Mouse (Mus musculus) olfactory bulb, adult 2 months (tissue): Measurements from ENCODE around the gene Pxn. TPM values are rescaled to one million over a fixed set of nuclear protein-coding genes. Genes with fewer than 3 reads are reported as not detected.

Experiments
- H3K27ac ChIP-seq: fragments of 200-500 bp; 2 replicates; pipeline ENCODE4 v1.5.1; 2012; ENCODE audit warnings: low read depth, low read length; ENCODE audit not compliant: insufficient read depth
- H3K4me1 ChIP-seq: fragments of 200-500 bp; 2 replicates; pipeline ENCODE4 v1.6.1; 2012; ENCODE audit warnings: low read length; ENCODE audit not compliant: control insufficient read depth, insufficient read depth
- H3K4me3 ChIP-seq: fragments of 200-500 bp; 2 replicates; pipeline ENCODE4 v1.5.1; 2012; ENCODE audit warnings: mild to moderate bottlenecking, low read depth, low read length, moderate library complexity; ENCODE audit not compliant: insufficient read depth
- CTCF ChIP-seq: fragments of 200-500 bp; IDR thresholded peaks from 2 replicates; pipeline ENCODE4 v1.5.1; 2012; ENCODE audit warnings: low read depth, mild to moderate bottlenecking, low read length, moderate library complexity; ENCODE audit not compliant: insufficient read depth
- POLR2A ChIP-seq: fragments of 200-500 bp; IDR thresholded peaks from 2 replicates; pipeline ENCODE4 v1.6.1; 2012; ENCODE audit warnings: mild to moderate bottlenecking, low read depth, low read length, moderate library complexity; ENCODE audit not compliant: insufficient read depth
- WGBS: fragments of 180-500 bp; shearing (Covaris S2); methylation state at CpG from one replicate; pipeline ENCODE4 v1.1.7; 2018; 5-methylcytosine and 5-hydroxymethylcytosine counted together
- polyA plus RNA-seq: library from polyadenylated mRNA; stranded (reverse); fragments of >200 nt; gene quantifications from 2 replicates; pipeline ENCODE4 v1.2.4, GENCODE M21; 2012; ENCODE audit warnings: low replicate concordance; ENCODE audit not compliant: missing spikeins, insufficient read depth, insufficient read length

The Pxn gene
- polyA plus RNA-seq, 1 experiment: not detected

- Histone ChIP-seq H3K4me1 (peaks cover 20% of the 10 kb centered on the region), H3K4me3 (peak within 1 kb of the TSS; percentile 59), H3K27ac (peak within 1 kb of the TSS; percentile 96)
- 3% methylated on average over 30 of the region's 30 CpGs for WGBS
- TF ChIP-seq POLR2A (peak; percentile 75; the same call in 1 of the 2 replicates), CTCF (no peak)
These were observed 22.2 kb upstream of the Pxn start, which contains the start of gene Sirt4 for GRCm38 (mm10) chr5:115483947-115484920. Sirt4 (minus strand) TSS chr5:115484725.

- TF ChIP-seq CTCF (no peak), POLR2A (no peak)
- 66% methylated on average over 5 of the region's 5 CpGs for WGBS
- Histone ChIP-seq H3K27ac (no peak overlapping the region), H3K4me3 (peak overlapping the region; percentile 59; the same call in 1 of the 2 replicates), H3K4me1 (peaks cover 19% of the 10 kb centered on the region)
These were observed 21.5 kb upstream of the Pxn start for GRCm38 (mm10) chr5:115484996-115485395.

- no peak overlapping the region for H3K27ac ChIP-seq
- H3K4me3 ChIP-seq: no peak overlapping the region
These were observed 20.8 kb upstream of the Pxn start for GRCm38 (mm10) chr5:115485489-115486205.

GRCm38 (mm10) chr5:115486726-115487125 is 19.8 kb upstream of the Pxn start:
- WGBS: 60% methylated on average over 4 of the region's 4 CpGs
- Histone ChIP-seq H3K4me3 (no peak overlapping the region), H3K4me1 (peaks cover 18% of the 10 kb centered on the region), H3K27ac (no peak overlapping the region)
- TF ChIP-seq CTCF: no peak
- no peak for TF ChIP-seq POLR2A

More at GRCm38 (mm10) chr5:115485489-115486205, 20.8 kb upstream of the Pxn start:
- TF ChIP-seq POLR2A (no peak), CTCF (no peak)
- peaks cover 16% of the 10 kb centered on the region for H3K4me1 ChIP-seq
- WGBS: 85% methylated on average over 18 of the region's 18 CpGs

- no peak for TF ChIP-seq POLR2A
- TF ChIP-seq CTCF: no peak
- H3K27ac ChIP-seq: no peak overlapping the region
- H3K4me3 ChIP-seq: no peak overlapping the region
- H3K4me1 ChIP-seq: peaks cover 19% of the 10 kb centered on the region
- 80% methylated on average over 8 of the region's 8 CpGs for WGBS
These were observed 19.1 kb upstream of the Pxn start for GRCm38 (mm10) chr5:115487353-115487752.

- TF ChIP-seq CTCF: no peak
- TF ChIP-seq POLR2A: no peak
- no peak overlapping the region for H3K4me3 ChIP-seq
- no peak overlapping the region for H3K27ac ChIP-seq
- peaks cover 12% of the 10 kb centered on the region for H3K4me1 ChIP-seq
- 76% methylated on average over 9 of the region's 9 CpGs for WGBS
These were observed 18.4 kb upstream of the Pxn start for GRCm38 (mm10) chr5:115487942-115488580.

- under 1% methylated on average over 39 of the region's 39 CpGs for WGBS
- no peak for TF ChIP-seq CTCF
- peak; percentile 74 for TF ChIP-seq POLR2A
- H3K27ac ChIP-seq: peak overlapping the region; percentile 100
- peak overlapping the region; percentile 35 for H3K4me3 ChIP-seq
- H3K4me1 ChIP-seq: peaks cover 13% of the 10 kb centered on the region
These were observed 17.4 kb upstream of the Pxn start for GRCm38 (mm10) chr5:115488841-115489698.
